Mouse (Mus musculus) spleen, adult 2 months (tissue): Measurements from ENCODE around the gene D8Ertd738e.

ENCODE experiments used
- CTCF ChIP-seq: fragments of 200-500 bp; IDR thresholded peaks from 2 replicates; pipeline ENCODE4 v1.5.1; 2011; ENCODE audit warnings: mild to moderate bottlenecking, inconsistent platforms; ENCODE audit not compliant: insufficient read depth, insufficient read length, insufficient replicate concordance; ENCODE audit errors: extremely low read depth
- POLR2A ChIP-seq: fragments of 200-500 bp; IDR thresholded peaks from 2 replicates; pipeline ENCODE4 v1.6.1; 2011; ENCODE audit warnings: low read depth, low read length, inconsistent platforms

DNA sequence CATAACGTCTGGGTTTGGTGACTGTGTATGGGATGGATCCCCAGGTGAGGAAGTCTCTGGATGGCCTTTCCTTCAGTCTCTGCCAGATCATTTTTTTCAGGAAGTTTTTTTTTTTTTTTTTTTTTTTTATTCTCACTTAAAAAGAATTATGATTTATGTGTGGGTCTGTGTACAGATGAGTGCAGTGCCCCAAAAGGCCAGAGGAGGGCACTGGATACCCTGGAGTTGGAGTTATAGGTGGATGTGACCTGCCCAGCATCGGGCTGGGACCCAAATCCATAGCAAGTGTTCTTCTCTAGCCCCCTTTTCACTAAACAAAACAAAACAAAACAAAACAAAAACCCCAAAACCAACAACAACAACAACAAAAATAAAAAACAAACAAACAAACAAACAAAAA lies 39.4 kb upstream of the D8Ertd738e start:
- no peak for TF ChIP-seq CTCF
- no peak for TF ChIP-seq POLR2A
